Mouse (Mus musculus) kidney, adult 2 months (tissue): ENCODE results near the gene Phf5a. TPM values are rescaled to one million over a fixed set of nuclear protein-coding genes. Genes with fewer than 3 reads are reported as not detected.
A peak's percentile ranks its signal among the peaks of the same experiment; 100 is the strongest.

Experiments
- DNase-seq: peaks from one replicate; pipeline ENCODE4 v3.0.0; 2021
- H3K27ac ChIP-seq: fragments of 200-500 bp; 2 replicates; pipeline ENCODE4 v1.5.1; 2012; ENCODE audit warnings: low read depth, low read length, control low read depth, inconsistent platforms; ENCODE audit not compliant: insufficient read depth
- H3K27me3 ChIP-seq: fragments of 200-500 bp; replicated peaks from 2 replicates; pipeline ENCODE4 v1.6.1; 2012; ENCODE audit warnings: mild to moderate bottlenecking, moderate library complexity, low read length, inconsistent platforms; ENCODE audit not compliant: control insufficient read depth, insufficient read depth
- H3K36me3 ChIP-seq: fragments of 200-500 bp; 2 replicates; pipeline ENCODE4 v1.6.1; 2012; ENCODE audit warnings: mild to moderate bottlenecking, moderate library complexity, low read length, inconsistent platforms; ENCODE audit not compliant: control insufficient read depth, insufficient read depth
- H3K4me1 ChIP-seq: fragments of 200-500 bp; 2 replicates; pipeline ENCODE4 v1.6.1; 2011; ENCODE audit warnings: low read length; ENCODE audit not compliant: control insufficient read depth, insufficient read depth
- H3K4me3 ChIP-seq: fragments of 200-500 bp; 2 replicates; pipeline ENCODE4 v1.5.1; 2011; ENCODE audit warnings: mild to moderate bottlenecking, low read depth, low read length, control low read depth; ENCODE audit not compliant: insufficient read depth
- CTCF ChIP-seq: fragments of 200-500 bp; conservative IDR thresholded peaks from 2 replicates; pipeline ENCODE4 v1.5.1; 2011; ENCODE audit warnings: low read depth, mild to moderate bottlenecking, control low read depth, low read length, moderate library complexity, mixed read lengths; ENCODE audit not compliant: insufficient read depth, insufficient read length
- POLR2A ChIP-seq: fragments of 200-500 bp; IDR thresholded peaks from one replicate; pipeline ENCODE4 v1.6.1; 2011; ENCODE audit warnings: low read depth, low read length, control low read depth
- WGBS: fragments of 180-500 bp; shearing (Covaris S2); methylation state at CpG from one replicate; pipeline ENCODE4 v1.1.7; 2018; 5-methylcytosine and 5-hydroxymethylcytosine counted together
- polyA plus RNA-seq: library from polyadenylated mRNA; depleted of rRNA; stranded (reverse); fragments of >200 nt; gene quantifications from 2 replicates; pipeline ENCODE4 v1.2.3, GENCODE M21; 2012

Phf5a gene
- polyA plus RNA-seq, 1 experiment, result 47.4 TPM

- Histone ChIP-seq H3K4me3 (no peak overlapping the region), H3K27me3 (no peaks in the 10 kb centered on the region), H3K4me1 (peaks cover 28% of the 10 kb centered on the region), H3K36me3 (peaks cover 14% of the 10 kb centered on the region), H3K27ac (no peak overlapping the region)
- DNase-seq, result no peak
- 82% methylated on average over 5 of the region's 5 CpGs for WGBS
- no peak for TF ChIP-seq CTCF
- TF ChIP-seq POLR2A, result no peak
Measured at GRCm38 (mm10) chr15:81847861-81848260, 23.9 kb downstream of the Phf5a start.

DNA sequence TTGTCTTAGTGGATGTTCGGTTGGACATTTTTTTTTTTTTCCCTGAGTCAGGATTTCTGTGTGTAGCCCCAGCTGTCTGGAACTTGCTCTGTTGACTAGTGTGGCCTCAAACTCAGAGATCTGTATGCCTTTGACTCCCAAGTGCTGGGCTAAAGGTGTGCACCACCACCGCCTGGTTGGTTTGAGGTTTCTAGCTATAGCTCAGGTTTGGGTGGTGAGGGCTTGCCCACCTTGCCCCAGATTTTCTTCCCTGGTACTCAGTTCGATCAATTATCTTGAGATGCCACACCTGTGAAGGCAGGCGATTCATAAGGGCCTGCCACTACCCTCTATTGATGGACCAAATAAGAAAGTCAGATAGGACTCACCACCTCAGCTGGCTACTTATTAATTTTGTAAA is 24.6 kb downstream of the Phf5a start:
- H3K36me3 ChIP-seq, result peaks cover 14% of the 10 kb centered on the region
- no peak for TF ChIP-seq POLR2A
- no peak for TF ChIP-seq CTCF
- WGBS, result 75% methylated on average over 4 of the region's 4 CpGs
- H3K27ac ChIP-seq, result peak overlapping the region; percentile 5; the same call in 1 of the 2 replicates
- no peak for DNase-seq
- no peak overlapping the region for H3K4me3 ChIP-seq
- H3K4me1 ChIP-seq, result peaks cover 26% of the 10 kb centered on the region
- no peaks in the 10 kb centered on the region for H3K27me3 ChIP-seq

- no peak overlapping the region for H3K4me3 ChIP-seq
- no peak for TF ChIP-seq POLR2A
- no peak for TF ChIP-seq CTCF
- 54% methylated on average over 9 of the region's 9 CpGs for WGBS
- peak; percentile 38 for DNase-seq
- peak overlapping the region; percentile 5; the same call in 1 of the 2 replicates for H3K27ac ChIP-seq
- H3K27me3 ChIP-seq, result no peaks in the 10 kb centered on the region
- H3K4me1 ChIP-seq, result peaks cover 26% of the 10 kb centered on the region
- peaks cover 14% of the 10 kb centered on the region for H3K36me3 ChIP-seq
Measured at GRCm38 (mm10) chr15:81846755-81847154, 25.0 kb downstream of the Phf5a start.

- 12% methylated on average over 4 of the region's 4 CpGs for WGBS
- no peaks in the 10 kb centered on the region for H3K27me3 ChIP-seq
- DNase-seq, result peak; percentile 91
- H3K27ac ChIP-seq, result peak overlapping the region; percentile 87
- H3K4me3 ChIP-seq, result no peak overlapping the region
- TF ChIP-seq POLR2A (no peak), CTCF (no peak)
- peaks cover 26% of the 10 kb centered on the region for H3K4me1 ChIP-seq
- H3K36me3 ChIP-seq, result peaks cover 6% of the 10 kb centered on the region
Measured at GRCm38 (mm10) chr15:81845724-81846123, 26.0 kb downstream of the Phf5a start.

- Histone ChIP-seq H3K27me3 (no peaks in the 10 kb centered on the region), H3K36me3 (peaks cover 2% of the 10 kb centered on the region), H3K27ac (peak overlapping the region; percentile 87), H3K4me1 (peaks cover 28% of the 10 kb centered on the region), H3K4me3 (no peak overlapping the region)
- peak; percentile 52 for DNase-seq
- TF ChIP-seq POLR2A (no peak), CTCF (no peak)
- 30% methylated on average over 5 of the region's 5 CpGs for WGBS
Measured at GRCm38 (mm10) chr15:81845033-81845625, 26.6 kb downstream of the Phf5a start.

DNA sequence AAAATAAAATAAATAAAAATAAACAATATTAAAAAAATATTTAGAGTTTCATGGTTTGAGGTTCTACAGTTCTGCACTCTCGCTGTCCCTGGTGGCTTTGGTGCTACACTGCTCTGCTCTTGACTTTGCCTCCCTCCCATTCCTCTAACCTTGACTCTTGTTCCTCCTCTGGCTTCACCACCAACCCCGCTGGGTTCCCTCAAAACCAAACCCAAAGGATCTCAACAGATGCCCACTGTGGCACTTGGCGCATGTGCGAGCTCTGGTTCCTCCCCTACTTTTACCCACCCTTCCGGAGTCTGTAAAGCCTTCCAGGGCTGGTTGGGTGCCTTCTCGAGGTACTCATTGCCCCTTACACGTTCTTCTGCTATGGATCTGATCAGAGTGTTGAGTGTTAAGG is 29.4 kb downstream of the Phf5a start:
- H3K36me3 ChIP-seq, result no peaks in the 10 kb centered on the region
- WGBS, result 96% methylated on average over 7 of the region's 7 CpGs
- DNase-seq, result no peak
- no peaks in the 10 kb centered on the region for H3K27me3 ChIP-seq
- TF ChIP-seq POLR2A (no peak), CTCF (no peak)
- H3K27ac ChIP-seq, result no peak overlapping the region
- no peak overlapping the region for H3K4me3 ChIP-seq
- peaks cover 41% of the 10 kb centered on the region for H3K4me1 ChIP-seq

DNA sequence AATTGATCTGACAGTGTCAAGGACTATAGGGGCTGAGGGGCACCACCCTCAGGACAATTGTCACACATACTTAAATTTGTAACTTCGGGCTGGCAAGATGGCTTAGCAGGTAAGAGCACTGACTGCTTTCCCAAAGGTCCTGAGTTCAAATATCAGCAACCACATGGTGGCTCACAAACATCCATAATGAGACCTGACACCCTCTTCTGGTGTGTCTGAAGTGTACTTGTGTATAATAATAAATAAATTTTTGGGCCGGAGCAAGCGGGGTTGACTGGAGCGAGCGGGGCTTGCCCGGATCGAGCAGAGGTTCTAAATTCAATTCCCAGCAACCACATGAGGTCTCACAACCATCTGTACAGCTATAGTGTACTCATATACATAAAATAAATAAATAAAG is 31.4 kb downstream of the Phf5a start:
- no peak overlapping the region for H3K4me3 ChIP-seq
- H3K27ac ChIP-seq, result peak overlapping the region; percentile 72
- H3K27me3 ChIP-seq, result no peaks in the 10 kb centered on the region
- WGBS, result 86% methylated on average over 7 of the region's 7 CpGs
- peaks cover 40% of the 10 kb centered on the region for H3K4me1 ChIP-seq
- no peaks in the 10 kb centered on the region for H3K36me3 ChIP-seq
- DNase-seq, result no peak
- no peak for TF ChIP-seq POLR2A
- no peak for TF ChIP-seq CTCF

GRCm38 (mm10) chr15:81839634-81840033 is 32.1 kb downstream of the Phf5a start:
- H3K4me1 ChIP-seq, result peaks cover 43% of the 10 kb centered on the region
- DNase-seq, result peak; percentile 98
- H3K27ac ChIP-seq, result peak overlapping the region; percentile 94
- H3K4me3 ChIP-seq, result no peak overlapping the region
- TF ChIP-seq POLR2A (no peak), CTCF (no peak)
- whole genome bisulfite sequencing, result 22% methylated on average over 5 of the region's 5 CpGs
- H3K36me3 ChIP-seq, result no peaks in the 10 kb centered on the region
- no peaks in the 10 kb centered on the region for H3K27me3 ChIP-seq
